Mouse (Mus musculus) gastrocnemius, postnatal 4 days (tissue): ENCODE measurements around the gene Zbtb40. TPM values are rescaled to one million over a fixed set of nuclear protein-coding genes. Genes with fewer than 3 reads are reported as not detected.
A peak's percentile ranks its signal among the peaks of the same experiment; 100 is the strongest.

Source experiments
- DNase-seq, 2 experiments: peaks; one replicate each; pipeline ENCODE4 v3.0.0; 2021 to 2022; ENCODE audit warnings: low spot score in 2 of 2, mixed read lengths in 2 of 2
- long read RNA-seq, 2 experiments: library from polyadenylated mRNA; stranded (forward); transcript quantifications; one replicate each; pipeline ENCODE4 v2.0.0; 2021
- total RNA-seq, 2 experiments: library from RNA; stranded (reverse); gene quantifications; 2 replicates each; pipeline ENCODE4 v1.2.3; 2021

Gene Zbtb40
- total RNA-seq = 1 to 10 TPM; 6.9 to 9.1 TPM
- long read RNA-seq, experiment 1 = 0 reads
- long read RNA-seq, experiment 2, partial matches to known transcripts = 1 of 2 reads
- long read RNA-seq, experiment 2, other reads (novel, unspliced or antisense) = 1 of 2 reads

- peak; percentile 84 to 93 for DNase-seq
Measured at GRCm38 (mm10) chr4:137048550-137049032, at the start of gene Zbtb40. Gene Zbtb40, minus strand, starts transcription at chr4:137048801.

- no peak for DNase-seq
Measured at GRCm38 (mm10) chr4:137097984-137098327, 49.4 kb upstream of the Zbtb40 start.

GRCm38 (mm10) chr4:137097246-137097983 lies 48.8 kb upstream of the Zbtb40 start:
- DNase-seq = no peak

- DNase-seq = no peak
Measured at GRCm38 (mm10) chr4:137096353-137096752, 47.8 kb upstream of the Zbtb40 start.

GRCm38 (mm10) chr4:137085083-137085810 lies 36.6 kb upstream of the Zbtb40 start:
- no peak for DNase-seq

- DNase-seq = no peak
Measured at GRCm38 (mm10) chr4:137082866-137083265, 34.3 kb upstream of the Zbtb40 start.

- no peak for DNase-seq
Measured at GRCm38 (mm10) chr4:137081401-137081800, 32.8 kb upstream of the Zbtb40 start.

GRCm38 (mm10) chr4:137077216-137077615 lies 28.6 kb upstream of the Zbtb40 start:
- no peak for DNase-seq

GRCm38 (mm10) chr4:137071204-137071603 lies 22.6 kb upstream of the Zbtb40 start:
- DNase-seq = no peak

GRCm38 (mm10) chr4:137068491-137068890 lies 19.9 kb upstream of the Zbtb40 start:
- no peak for DNase-seq

GRCm38 (mm10) chr4:137065846-137066245 lies 17.2 kb upstream of the Zbtb40 start:
- DNase-seq = no peak

- DNase-seq = no peak
Measured at GRCm38 (mm10) chr4:137054932-137055331, 6.3 kb upstream of the Zbtb40 start.

GRCm38 (mm10) chr4:137053810-137054209 lies 5.2 kb upstream of the Zbtb40 start:
- DNase-seq = no peak

- no peak for DNase-seq
Measured at GRCm38 (mm10) chr4:137047840-137048549, 606 bp downstream of the Zbtb40 start.

GRCm38 (mm10) chr4:137046110-137046509 lies 2.5 kb downstream of the Zbtb40 start:
- DNase-seq = no peak

GRCm38 (mm10) chr4:137044516-137044915 lies 4.1 kb downstream of the Zbtb40 start:
- DNase-seq = no peak

- no peak for DNase-seq
Measured at GRCm38 (mm10) chr4:137043799-137044198, 4.8 kb downstream of the Zbtb40 start.

- DNase-seq = no peak
Measured at GRCm38 (mm10) chr4:137042039-137042438, 6.6 kb downstream of the Zbtb40 start.

GRCm38 (mm10) chr4:137041161-137041621 lies 7.4 kb downstream of the Zbtb40 start:
- no peak for DNase-seq

GRCm38 (mm10) chr4:137039441-137039840 lies 9.2 kb downstream of the Zbtb40 start:
- DNase-seq = no peak

GRCm38 (mm10) chr4:137038501-137038900 lies 10.1 kb downstream of the Zbtb40 start:
- DNase-seq = no peak
